Mouse (Mus musculus) liver, postnatal 0 days (tissue): ENCODE results near the gene Srpk2.

Experiments used
- CTCF ChIP-seq: sonication (generic); IDR thresholded peaks from 2 replicates; pipeline ENCODE4 v1.5.1; 2016; ENCODE audit warnings: antibody characterized with exemption, low read depth
- EP300 ChIP-seq: IDR thresholded peaks from 2 replicates; pipeline ENCODE4 v1.6.1; 2016; ENCODE audit warnings: antibody characterized with exemption, low read depth, mild to moderate bottlenecking

GRCm38 (mm10) chr5:23516962-23517361, 167.5 kb downstream of the Srpk2 start:
- TF ChIP-seq CTCF, result no peak
- TF ChIP-seq EP300, result no peak
